ENCODE assay signal across 8 mouse cellular contexts in genomic region chr5:12383133-12383959, GRCm38 (mm10). TPM values are rescaled to one million over a fixed set of nuclear protein-coding genes. Genes with fewer than 3 reads are reported as not detected.
DNase-seq lines count a peak whose midpoint lies in the region.

Gene Sema3d, plus strand, starts transcription at chr5:12383385.

- peak; percentile 67 for DNase-seq in adrenal gland, adult 18-20 months (ENCODE audit: low spot score in 2 of 2)
- peak; percentile 86 for DNase-seq in embryo, embryonic 10 days (ENCODE audit: low spot score)
- peak; percentile 46 for DNase-seq in gastrocnemius, postnatal 25 days
- peak; percentile 1 for DNase-seq in induced T-regulatory cell, adult 2 months (ENCODE audit: low read depth)
- peak; percentile 67 to 79 for DNase-seq in left cerebral cortex, adult 18-20 months (ENCODE audit: low spot score in 2 of 2)
- DNase-seq in lung, postnatal 25 days (ENCODE audit: low spot score) = peak; percentile 38
- DNase-seq in retina, postnatal 7 days (ENCODE audit: low read depth, low spot score) = peak; percentile 29
- DNase-seq in yolk sac, embryonic 10.5 days (ENCODE audit: low spot score) = peak; percentile 46

RNA-seq across cellular contexts. Expression of gene Sema3d, which starts in this region (rescaled TPM):
- 1 to 10 TPM; 2.3 to 2.6 TPM for total RNA-seq in adrenal gland, adult 18-20 months (2021)
- total RNA-seq in gastrocnemius, postnatal 25 days (2021) = 1 to 10 TPM in 1 of 2 experiments, under 1 TPM in 1; 0.87 to 1.5 TPM
- total RNA-seq in left cerebral cortex, adult 18-20 months (2021) = 1 to 10 TPM; 4.2 to 5.8 TPM

Comparison
In these comparisons a context has a peak if more than half of its experiments do, and no peak if none do; other contexts are left out.
1. Peak in every context shown above with its lines: DNase-seq.
2. DNase-seq: peak in every context shown above with its lines; median percentile 86 in embryo, embryonic 10 days; 73 in left cerebral cortex, adult 18-20 months; 67 in adrenal gland, adult 18-20 months; 46 in gastrocnemius, postnatal 25 days; 46 in yolk sac, embryonic 10.5 days; 38 in lung, postnatal 25 days; 29 in retina, postnatal 7 days; 1 in induced T-regulatory cell, adult 2 months.